Comparison of ENCODE assay signal across 18 mouse cellular contexts in the genomic region with DNA sequence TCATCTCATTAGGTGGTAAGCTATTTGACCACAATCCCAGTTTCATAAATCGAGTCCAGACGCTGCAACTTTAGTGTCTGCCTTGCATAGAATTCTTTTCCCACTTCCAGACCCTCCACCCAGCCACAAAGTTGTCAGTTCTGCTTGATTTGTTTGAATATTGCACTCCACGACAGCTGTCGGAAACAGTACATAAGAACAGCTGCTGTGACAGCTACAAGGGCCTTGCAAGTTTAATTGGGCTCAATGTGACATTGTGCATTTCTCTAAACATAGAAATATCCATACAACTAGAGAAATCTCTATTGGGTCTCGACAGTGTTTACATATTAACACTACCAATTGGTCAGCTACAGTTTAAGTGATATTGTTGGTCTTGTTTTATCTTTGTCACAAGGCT.
DNase-seq lines count a peak whose midpoint lies in the region; ATAC-seq and TF ChIP-seq lines count a peak whose summit lies in the region.
"Had no signal": no experiment of that assay in that cellular context is flagged by ENCODE, and none has a peak within 500 bp of the region (broad histone marks: within the 10 kb centered on the region; RNA-seq: fewer than 3 reads in every experiment).

No protein-coding gene starts in this region.

- H3K4me3 ChIP-seq in embryonic facial prominence, embryonic 11.5 days (ENCODE audit: low read depth, low read length), result no peak overlapping the region
- H3K4me3 ChIP-seq in embryonic facial prominence, embryonic 10.5 days, result no peak overlapping the region
- H3K4me3 ChIP-seq in limb, embryonic 13.5 days, result no peak overlapping the region
- no peak overlapping the region for H3K4me3 ChIP-seq in limb, embryonic 10.5 days
- H3K4me3 ChIP-seq in forebrain, postnatal 0 days (ENCODE audit: low read depth, low read length), result no peak overlapping the region
- H3K4me3 ChIP-seq in myocyte, result no peak overlapping the region
- H3K4me3 ChIP-seq in liver, embryonic 11.5 days (ENCODE audit: low read depth, low read length), result no peak overlapping the region
- H3K4me3 ChIP-seq: embryonic facial prominence, embryonic 15.5 days; limb, embryonic 15.5 days had no signal

- no peaks in the 10 kb centered on the region for H3K27me3 ChIP-seq in embryonic facial prominence, embryonic 11.5 days (ENCODE audit: control insufficient read depth, insufficient read depth, low read length)
- H3K27me3 ChIP-seq in embryonic facial prominence, embryonic 10.5 days (replicated peaks; ENCODE audit: low read depth, poor library complexity, severe bottlenecking), result no peaks in the 10 kb centered on the region
- no peaks in the 10 kb centered on the region for H3K27me3 ChIP-seq in limb, embryonic 13.5 days
- H3K27me3 ChIP-seq in limb, embryonic 10.5 days (ENCODE audit: low read depth, poor library complexity, severe bottlenecking), result no peaks in the 10 kb centered on the region
- H3K27me3 ChIP-seq in forebrain, postnatal 0 days (ENCODE audit: insufficient read depth, low read length), result no peaks in the 10 kb centered on the region
- H3K27me3 ChIP-seq in myocyte (ENCODE audit: control insufficient read depth, insufficient read depth, insufficient read length), result no peaks in the 10 kb centered on the region
- no peaks in the 10 kb centered on the region for H3K27me3 ChIP-seq in liver, embryonic 11.5 days (replicated peaks; ENCODE audit: control insufficient read depth, insufficient read depth, low read length)
- H3K27me3 ChIP-seq: embryonic facial prominence, embryonic 15.5 days; limb, embryonic 15.5 days had no signal

- no peaks in the 10 kb centered on the region for H3K79me2 ChIP-seq in myocyte (ENCODE audit: control insufficient read depth, insufficient read depth)

- H3K27ac ChIP-seq in embryonic facial prominence, embryonic 11.5 days (replicated peaks; ENCODE audit: low read depth, low read length), result no peak overlapping the region
- no peak overlapping the region for H3K27ac ChIP-seq in embryonic facial prominence, embryonic 10.5 days (replicated peaks)
- no peak overlapping the region for H3K27ac ChIP-seq in limb, embryonic 13.5 days
- H3K27ac ChIP-seq in limb, embryonic 10.5 days, result no peak overlapping the region
- no peak overlapping the region; the same call in 1 of the 2 replicates for H3K27ac ChIP-seq in forebrain, postnatal 0 days (ENCODE audit: low read depth, low read length)
- H3K27ac ChIP-seq in liver, embryonic 11.5 days (ENCODE audit: low read depth, low read length), result no peak overlapping the region
- H3K27ac ChIP-seq: embryonic facial prominence, embryonic 15.5 days; macrophage; stomach, postnatal 0 days had no signal

- no peak overlapping the region for H3K9ac ChIP-seq in embryonic facial prominence, embryonic 11.5 days (replicated peaks; ENCODE audit: low read length)
- no peak overlapping the region for H3K9ac ChIP-seq in limb, embryonic 13.5 days
- no peak overlapping the region for H3K9ac ChIP-seq in forebrain, postnatal 0 days
- H3K9ac ChIP-seq in liver, embryonic 11.5 days (ENCODE audit: low read depth, low read length), result no peak overlapping the region
- H3K9ac ChIP-seq: embryonic facial prominence, embryonic 15.5 days; limb, embryonic 15.5 days had no signal

- no peak overlapping the region for H3ac ChIP-seq in myocyte (ENCODE audit: control insufficient read depth, insufficient read length)

- no peaks in the 10 kb centered on the region for H3K9me3 ChIP-seq in embryonic facial prominence, embryonic 11.5 days (replicated peaks; ENCODE audit: control insufficient read depth, low read length)
- no peaks in the 10 kb centered on the region for H3K9me3 ChIP-seq in embryonic facial prominence, embryonic 10.5 days
- no peaks in the 10 kb centered on the region for H3K9me3 ChIP-seq in limb, embryonic 13.5 days
- no peaks in the 10 kb centered on the region for H3K9me3 ChIP-seq in limb, embryonic 10.5 days (replicated peaks)
- H3K9me3 ChIP-seq in forebrain, postnatal 0 days (ENCODE audit: low read length), result no peaks in the 10 kb centered on the region
- no peaks in the 10 kb centered on the region for H3K9me3 ChIP-seq in liver, embryonic 11.5 days (ENCODE audit: control insufficient read depth, low read length)
- H3K9me3 ChIP-seq: embryonic facial prominence, embryonic 15.5 days; limb, embryonic 15.5 days had no signal

- no peak overlapping the region for H3K4me2 ChIP-seq in embryonic facial prominence, embryonic 11.5 days (ENCODE audit: low read depth, low read length)
- no peak overlapping the region for H3K4me2 ChIP-seq in limb, embryonic 13.5 days (replicated peaks)
- no peak overlapping the region for H3K4me2 ChIP-seq in forebrain, postnatal 0 days (ENCODE audit: low read depth)
- peak overlapping the region; percentile 64 for H3K4me2 ChIP-seq in myocyte (ENCODE audit: low read depth)
- no peak overlapping the region for H3K4me2 ChIP-seq in liver, embryonic 11.5 days
- H3K4me2 ChIP-seq: embryonic facial prominence, embryonic 15.5 days; limb, embryonic 15.5 days had no signal

- TF ChIP-seq POLR2A in myocyte (IDR thresholded peaks at IDR 0.05; ENCODE audit: insufficient read length, low read depth), result no peak

- WGBS in embryonic facial prominence, embryonic 11.5 days, result 79% methylated on average over 5 of the region's 5 CpGs
- 80% methylated on average over 5 of the region's 5 CpGs for WGBS in embryonic facial prominence, embryonic 10.5 days
- 48% methylated on average over 5 of the region's 5 CpGs for WGBS in limb, embryonic 13.5 days
- 81% methylated on average over 5 of the region's 5 CpGs for WGBS in limb, embryonic 10.5 days
- 35% methylated on average over 5 of the region's 5 CpGs for WGBS in forebrain, postnatal 0 days
- 73% methylated on average over 5 of the region's 5 CpGs for WGBS in liver, embryonic 11.5 days

- TF ChIP-seq CTCF in forebrain, postnatal 0 days (IDR thresholded peaks at IDR 0.05; ENCODE audit: low read depth), result no peak

- H3K4me1 ChIP-seq in embryonic facial prominence, embryonic 11.5 days (ENCODE audit: control insufficient read depth, insufficient read depth, low read length), result peaks cover 5% of the 10 kb centered on the region; the same call in 1 of the 2 replicates
- H3K4me1 ChIP-seq in embryonic facial prominence, embryonic 10.5 days, result peaks cover 13% of the 10 kb centered on the region
- H3K4me1 ChIP-seq in limb, embryonic 13.5 days, result peaks cover 41% of the 10 kb centered on the region
- H3K4me1 ChIP-seq in limb, embryonic 10.5 days, result peaks cover 18% of the 10 kb centered on the region
- H3K4me1 ChIP-seq in forebrain, postnatal 0 days (ENCODE audit: insufficient read depth), result 0 out of 2 replicates have a peak, but pooled peaks cover 5% of the 10 kb centered on the region
- no peaks in the 10 kb centered on the region for H3K4me1 ChIP-seq in liver, embryonic 11.5 days (replicated peaks; ENCODE audit: control insufficient read depth, insufficient read depth, low read length)

- no peaks in the 10 kb centered on the region for H3K36me3 ChIP-seq in embryonic facial prominence, embryonic 11.5 days (replicated peaks; ENCODE audit: control insufficient read depth, insufficient read depth, low read depth, low read length)
- no peaks in the 10 kb centered on the region for H3K36me3 ChIP-seq in embryonic facial prominence, embryonic 10.5 days (replicated peaks)
- H3K36me3 ChIP-seq in limb, embryonic 13.5 days, result no peaks in the 10 kb centered on the region
- peaks cover 4% of the 10 kb centered on the region; the same call in 1 of the 2 replicates for H3K36me3 ChIP-seq in limb, embryonic 10.5 days
- no peaks in the 10 kb centered on the region for H3K36me3 ChIP-seq in forebrain, postnatal 0 days (ENCODE audit: insufficient read depth)
- no peaks in the 10 kb centered on the region for H3K36me3 ChIP-seq in myocyte (ENCODE audit: control insufficient read depth, insufficient read depth)
- H3K36me3 ChIP-seq in liver, embryonic 11.5 days (ENCODE audit: control insufficient read depth, insufficient read depth, low read length), result no peaks in the 10 kb centered on the region
- H3K36me3 ChIP-seq: embryonic facial prominence, embryonic 15.5 days; limb, embryonic 15.5 days had no signal

- ATAC-seq in embryonic facial prominence, embryonic 11.5 days (replicated peaks; ENCODE audit: insufficient number of reproducible peaks, low FRiP score, low TSS enrichment, low read depth), result no peak
- peak; percentile 55 for ATAC-seq in limb, embryonic 13.5 days (ENCODE audit: low FRiP score, low read depth)
- ATAC-seq in forebrain, postnatal 0 days, result peak; percentile 84
- ATAC-seq in liver, embryonic 11.5 days (replicated peaks; ENCODE audit: low FRiP score), result no peak

- DNase-seq in embryonic facial prominence, embryonic 11.5 days (ENCODE audit: low spot score), result peak; percentile 9
- no peak for DNase-seq in embryonic facial prominence, embryonic 10.5 days (ENCODE audit: low spot score)
- no peak for DNase-seq in limb, embryonic 10.5 days (ENCODE audit: low spot score)
- peak; percentile 46 for DNase-seq in forebrain, postnatal 0 days
- no peak for DNase-seq in liver
- no peak for DNase-seq in liver, embryonic 11.5 days (ENCODE audit: low spot score)
- DNase-seq: adrenal gland, postnatal 10 days; heart, adult 18-20 months; heart, postnatal 10 days; kidney, adult 2 months; spleen, adult 18-20 months; thymus, postnatal 4 days had no signal

TF ChIP-seq in myocyte, 11 proteins besides CTCF, POLR2A, EP300 and RAD21:
- TF ChIP-seq MYOG (IDR thresholded peaks at IDR 0.05; ENCODE audit: control insufficient read depth in 1 of 3, insufficient read depth in 1 of 3, insufficient read length in 2 of 3, low read depth in 2 of 3) (peak in 2 of 3 experiments; percentile 39 to 80), TCF3 (IDR thresholded peaks at IDR 0.05; ENCODE audit: insufficient read length, low read depth) (peak; percentile 43), CEBPB (IDR thresholded peaks at IDR 0.05; ENCODE audit: insufficient read depth, poor library complexity, severe bottlenecking) (0 out of 2 replicates have a peak, but pooled peaks have one; percentile 48), MYOD1 (IDR thresholded peaks at IDR 0.05; ENCODE audit: control insufficient read depth in 1 of 3, insufficient read length in 2 of 3, low read depth in 2 of 3) (peak; percentile 65 to 90 (median 88)), SRF (IDR thresholded peaks at IDR 0.05; ENCODE audit: control insufficient read depth, insufficient read length, low read depth) (no peak), TCF12 (IDR thresholded peaks at IDR 0.05; ENCODE audit: insufficient read depth, poor library complexity, severe bottlenecking) (peak; percentile 94)

Comparison
In these comparisons a context has a peak if more than half of its experiments do, and no peak if none do; other contexts are left out.
1. DNase-seq: peak in embryonic facial prominence, embryonic 11.5 days (single experiment) and forebrain, postnatal 0 days (single experiment); none in embryonic facial prominence, embryonic 10.5 days (single experiment), limb, embryonic 10.5 days (single experiment), liver (single experiment) and liver, embryonic 11.5 days (single experiment).
2. ATAC-seq: peak in limb, embryonic 13.5 days (single experiment) and forebrain, postnatal 0 days (single experiment); none in embryonic facial prominence, embryonic 11.5 days (single experiment) and liver, embryonic 11.5 days (single experiment).